Mouse (Mus musculus) skeletal muscle tissue, adult 2 months (tissue): ENCODE data around the gene Trpv2.
A peak's percentile ranks its signal among the peaks of the same experiment; 100 is the strongest.

Experiments used
- DNase-seq: peaks from one replicate; pipeline ENCODE4 v3.0.0-alpha.2; 2012; ENCODE audit warnings: low read depth, low spot score

The Trpv2 gene

GRCm38 (mm10) chr11:62558152-62558551 lies 16.1 kb upstream of the Trpv2 start:
- DNase-seq, result no peak

DNA sequence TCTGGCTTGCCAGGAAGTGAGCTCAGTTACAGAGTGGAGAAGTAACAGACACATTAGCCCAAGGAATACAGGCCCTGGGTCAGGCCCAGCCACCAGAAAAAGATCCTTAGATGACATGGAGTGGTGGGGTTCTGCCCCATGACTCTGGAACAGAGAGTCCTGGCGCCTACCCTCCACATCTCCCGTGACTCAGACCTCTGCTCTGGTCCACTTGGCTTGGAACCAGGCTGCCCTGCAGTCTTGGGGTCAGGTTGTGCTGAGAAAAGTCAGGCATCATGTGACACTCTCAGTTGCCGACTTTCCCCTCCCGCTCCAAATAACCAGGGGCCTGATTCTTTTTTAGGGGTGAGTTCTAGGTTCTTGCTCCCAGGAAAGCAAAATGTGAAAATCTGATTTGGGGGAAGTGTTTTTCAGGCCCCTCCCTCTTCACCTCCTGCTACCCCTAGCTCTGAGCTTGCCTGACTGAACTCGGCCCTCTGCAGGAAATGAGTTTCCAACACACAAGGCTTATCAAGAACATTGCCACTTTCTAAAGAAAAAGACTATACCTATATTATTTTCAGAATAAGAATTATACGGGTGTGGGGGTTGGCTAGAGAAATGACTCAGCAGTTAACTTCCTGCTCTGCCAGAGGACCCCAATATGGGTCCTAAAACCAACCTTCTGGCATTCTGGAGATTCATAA lies 15.2 kb upstream of the Trpv2 start:
- peak; percentile 92 for DNase-seq

GRCm38 (mm10) chr11:62560463-62561016 lies 13.7 kb upstream of the Trpv2 start:
- DNase-seq, result no peak

- DNase-seq, result no peak
Observed at GRCm38 (mm10) chr11:62563590-62563989, 10.7 kb upstream of the Trpv2 start.

DNA sequence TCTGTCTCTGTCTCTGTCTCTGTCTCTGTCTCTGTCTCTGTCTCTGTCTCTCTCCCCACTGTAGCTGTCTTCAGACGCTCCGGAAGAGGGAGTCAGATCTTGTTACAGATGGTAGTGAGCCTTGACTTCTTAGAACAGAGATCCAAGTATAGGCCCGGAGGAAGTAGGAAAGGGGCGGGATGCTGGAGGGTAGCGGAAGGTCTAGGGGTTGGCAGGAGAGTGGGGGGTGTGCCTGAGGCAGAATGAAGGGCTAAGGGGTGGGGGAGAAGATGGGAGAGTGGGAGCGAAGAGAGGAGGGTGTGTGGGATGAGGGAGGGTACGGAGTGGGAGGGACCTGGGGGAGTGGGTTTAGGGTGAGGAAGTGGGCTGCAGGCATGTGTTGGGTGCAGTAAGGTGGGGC lies 8.5 kb upstream of the Trpv2 start:
- no peak for DNase-seq

GRCm38 (mm10) chr11:62566211-62566610 lies 8.1 kb upstream of the Trpv2 start:
- DNase-seq, result no peak

- no peak for DNase-seq
Observed at GRCm38 (mm10) chr11:62568300-62568699, 6.0 kb upstream of the Trpv2 start.

DNA sequence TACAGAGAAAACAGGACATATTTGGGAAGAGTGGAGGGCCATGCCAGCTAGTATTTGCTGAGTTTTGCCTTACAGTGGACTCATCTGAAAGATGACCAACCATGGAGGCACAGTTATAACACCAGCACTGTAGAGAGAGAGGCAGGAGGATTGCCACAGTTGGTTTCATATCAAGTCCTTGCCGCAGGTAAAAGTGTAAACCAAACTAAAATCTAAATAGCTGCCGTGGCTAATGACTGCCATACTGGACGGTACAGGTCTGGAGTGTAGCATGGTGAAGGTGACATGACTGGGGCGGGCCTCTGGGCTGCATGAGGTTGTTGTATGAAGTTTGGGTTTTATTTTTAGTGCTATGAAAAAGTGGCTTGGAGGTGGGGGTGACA lies 408 bp downstream of the Trpv2 start:
- DNase-seq, result no peak

GRCm38 (mm10) chr11:62575297-62575658 lies 992 bp downstream of the Trpv2 start:
- DNase-seq, result peak; percentile 66

- no peak for DNase-seq
Observed at GRCm38 (mm10) chr11:62575659-62576438, 1.6 kb downstream of the Trpv2 start.

DNA sequence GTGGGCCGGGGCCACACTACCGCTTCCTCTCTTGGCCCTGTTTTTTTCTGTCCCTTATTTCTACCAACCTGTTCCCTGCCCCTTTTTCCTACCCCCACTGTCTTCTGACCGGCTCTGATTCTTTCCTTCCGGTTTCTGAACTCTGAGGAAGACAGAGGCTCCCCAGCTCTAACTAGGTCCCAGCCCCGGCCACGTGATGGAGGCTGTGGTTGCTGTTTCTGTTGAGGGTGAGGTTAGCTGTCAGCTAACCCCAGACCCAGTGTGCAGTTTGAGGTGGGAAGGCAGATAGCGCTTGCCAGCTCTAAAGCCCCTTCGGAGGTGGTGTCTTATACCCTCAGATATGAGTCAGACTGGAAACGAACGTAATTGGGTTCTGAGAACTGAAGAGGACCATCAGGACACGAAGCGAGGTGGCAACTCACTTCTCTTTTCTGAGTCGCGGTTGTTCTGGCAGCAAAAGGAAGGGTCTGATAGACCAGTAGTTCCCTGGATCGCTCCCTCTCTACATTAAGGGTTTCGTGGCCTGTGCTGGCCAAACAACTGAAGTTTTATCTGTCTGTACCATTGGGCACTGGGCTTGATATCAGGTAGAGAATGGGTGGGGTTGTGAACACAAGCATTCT lies 2.4 kb downstream of the Trpv2 start:
- no peak for DNase-seq

DNA sequence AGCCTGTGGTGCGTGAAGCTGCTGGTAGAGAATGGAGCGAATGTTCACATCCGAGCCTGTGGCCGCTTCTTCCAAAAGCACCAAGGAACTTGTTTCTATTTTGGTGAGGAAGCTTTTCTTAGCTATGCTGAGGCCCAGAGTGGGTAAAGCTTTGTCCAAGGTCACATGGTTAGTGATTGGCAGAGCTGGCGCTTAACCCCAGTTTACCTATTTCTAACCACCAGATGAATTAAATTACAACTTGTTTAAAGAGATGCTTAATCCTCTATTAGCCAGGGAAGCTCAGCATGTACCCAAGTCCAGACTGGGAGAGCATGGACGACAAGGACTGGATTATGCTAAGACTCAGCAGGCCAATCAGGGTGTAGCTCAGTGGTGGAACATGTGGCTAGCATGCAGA lies 8.7 kb downstream of the Trpv2 start:
- DNase-seq, result no peak

- DNase-seq, result no peak
Observed at GRCm38 (mm10) chr11:62584671-62585206, 10.5 kb downstream of the Trpv2 start.

DNA sequence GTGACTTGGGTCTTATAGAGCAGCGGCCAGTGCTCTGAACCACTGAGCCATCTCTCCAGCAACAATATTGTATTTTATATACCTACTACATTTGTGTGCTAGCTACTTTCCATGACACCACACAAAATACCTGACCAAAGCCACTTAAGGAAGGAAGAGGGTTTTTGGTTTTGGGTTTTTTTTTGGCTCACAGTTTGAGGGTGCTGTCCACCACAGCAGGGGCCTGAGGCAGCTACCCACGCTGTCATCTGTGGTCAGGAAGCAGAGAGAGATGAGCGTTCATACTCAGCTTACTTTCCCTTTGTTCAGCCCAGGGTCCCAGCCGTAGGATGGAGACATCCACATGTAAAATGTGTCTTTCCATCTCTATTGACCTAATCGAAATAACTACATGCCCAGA lies 12.7 kb downstream of the Trpv2 start:
- DNase-seq, result no peak

DNA sequence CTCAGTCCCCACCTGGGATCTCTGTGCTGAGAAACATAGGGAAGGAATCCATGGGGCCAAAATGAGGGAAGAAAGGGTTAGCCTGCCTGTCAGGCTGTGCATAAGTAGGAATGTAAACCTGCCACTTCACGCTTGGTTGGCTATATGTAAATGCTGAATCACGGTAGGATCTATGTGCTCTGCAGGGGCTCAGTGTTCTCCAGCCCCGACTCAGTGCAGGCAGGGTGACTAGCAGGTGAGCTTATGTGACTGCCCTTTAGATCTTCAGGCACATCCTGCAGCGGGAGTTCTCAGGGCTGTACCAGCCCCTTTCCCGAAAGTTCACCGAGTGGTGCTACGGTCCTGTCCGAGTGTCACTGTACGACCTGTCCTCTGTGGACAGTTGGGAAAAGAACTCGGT lies 15.1 kb downstream of the Trpv2 start:
- DNase-seq, result no peak

GRCm38 (mm10) chr11:62591026-62591425 lies 16.7 kb downstream of the Trpv2 start:
- DNase-seq, result no peak

DNA sequence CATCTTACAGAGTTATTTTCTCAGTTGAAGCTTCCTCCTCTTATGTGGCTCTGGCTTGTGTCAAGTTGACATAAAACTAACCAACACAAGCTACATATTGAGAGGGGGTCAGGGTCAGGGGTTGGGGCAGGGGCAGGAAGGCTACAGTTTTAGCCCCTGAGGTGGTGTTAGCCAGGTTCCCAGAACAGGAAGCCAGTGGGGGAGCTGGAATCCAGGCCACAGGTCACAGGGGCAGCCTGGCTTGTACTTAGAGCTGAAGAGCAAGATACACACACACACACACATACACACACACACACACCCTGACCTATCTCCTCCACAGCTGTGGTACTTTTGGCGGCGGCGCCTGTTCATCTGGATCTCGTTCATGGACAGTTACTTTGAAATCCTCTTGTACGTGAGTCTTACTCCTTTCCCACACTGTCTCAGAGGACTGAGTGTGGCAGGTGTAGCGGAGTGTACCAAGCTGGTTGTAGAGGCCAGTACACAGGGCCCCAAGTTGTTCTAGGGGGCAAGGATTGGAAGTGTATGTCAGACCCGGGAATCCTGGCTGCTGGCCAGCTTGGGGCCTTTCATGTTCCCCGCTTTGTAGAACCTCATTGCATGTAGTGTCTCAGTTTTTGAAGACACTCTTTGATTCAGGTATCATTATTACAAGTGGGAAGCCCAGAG lies 17.8 kb downstream of the Trpv2 start:
- DNase-seq, result no peak

GRCm38 (mm10) chr11:62598571-62598970 lies 24.3 kb downstream of the Trpv2 start:
- no peak for DNase-seq

- no peak for DNase-seq
Observed at GRCm38 (mm10) chr11:62601732-62602618, 27.7 kb downstream of the Trpv2 start.

- peak; percentile 98 for DNase-seq
Observed at GRCm38 (mm10) chr11:62602619-62603311, 28.5 kb downstream of the Trpv2 start.
